Mouse (Mus musculus) kidney, adult 2 months (tissue): ENCODE measurements around the gene Efcab1. TPM values are rescaled to one million over a fixed set of nuclear protein-coding genes. Genes with fewer than 3 reads are reported as not detected.
"Not testable (repeated sequence)": the region's sequence is repeated elsewhere in the genome, so short reads cannot be mapped to it uniquely, and the experiment has no call there.

Experiments used
- DNase-seq: peaks from one replicate; pipeline ENCODE4 v3.0.0; 2021
- H3K27ac ChIP-seq: fragments of 200-500 bp; 2 replicates; pipeline ENCODE4 v1.5.1; 2012; ENCODE audit warnings: low read depth, low read length, control low read depth, inconsistent platforms; ENCODE audit not compliant: insufficient read depth
- H3K27me3 ChIP-seq: fragments of 200-500 bp; replicated peaks from 2 replicates; pipeline ENCODE4 v1.6.1; 2012; ENCODE audit warnings: mild to moderate bottlenecking, moderate library complexity, low read length, inconsistent platforms; ENCODE audit not compliant: control insufficient read depth, insufficient read depth
- H3K36me3 ChIP-seq: fragments of 200-500 bp; 2 replicates; pipeline ENCODE4 v1.6.1; 2012; ENCODE audit warnings: mild to moderate bottlenecking, moderate library complexity, low read length, inconsistent platforms; ENCODE audit not compliant: control insufficient read depth, insufficient read depth
- H3K4me1 ChIP-seq: fragments of 200-500 bp; 2 replicates; pipeline ENCODE4 v1.6.1; 2011; ENCODE audit warnings: low read length; ENCODE audit not compliant: control insufficient read depth, insufficient read depth
- H3K4me3 ChIP-seq: fragments of 200-500 bp; 2 replicates; pipeline ENCODE4 v1.5.1; 2011; ENCODE audit warnings: mild to moderate bottlenecking, low read depth, low read length, control low read depth; ENCODE audit not compliant: insufficient read depth
- CTCF ChIP-seq: fragments of 200-500 bp; conservative IDR thresholded peaks from 2 replicates; pipeline ENCODE4 v1.5.1; 2011; ENCODE audit warnings: low read depth, mild to moderate bottlenecking, control low read depth, low read length, moderate library complexity, mixed read lengths; ENCODE audit not compliant: insufficient read depth, insufficient read length
- POLR2A ChIP-seq: fragments of 200-500 bp; IDR thresholded peaks from one replicate; pipeline ENCODE4 v1.6.1; 2011; ENCODE audit warnings: low read depth, low read length, control low read depth
- WGBS: fragments of 180-500 bp; shearing (Covaris S2); methylation state at CpG from one replicate; pipeline ENCODE4 v1.1.7; 2018; 5-methylcytosine and 5-hydroxymethylcytosine counted together
- polyA plus RNA-seq: library from polyadenylated mRNA; depleted of rRNA; stranded (reverse); fragments of >200 nt; gene quantifications from 2 replicates; pipeline ENCODE4 v1.2.3, GENCODE M21; 2012

The Efcab1 gene
- polyA plus RNA-seq, 1 experiment, result 0.03 TPM

- no peak for DNase-seq
- H3K4me1 ChIP-seq, result no peaks in the 10 kb centered on the region
- no peaks in the 10 kb centered on the region for H3K36me3 ChIP-seq
- TF ChIP-seq CTCF, result no peak
- no peak for TF ChIP-seq POLR2A
- no peaks in the 10 kb centered on the region for H3K27me3 ChIP-seq
- WGBS, result 58% methylated on average over 2 of the region's 2 CpGs
- no peak overlapping the region for H3K4me3 ChIP-seq
- H3K27ac ChIP-seq, result no peak overlapping the region
These were observed 10.9 kb upstream of the Efcab1 start for GRCm38 (mm10) chr16:14895543-14895942.

- H3K4me1 ChIP-seq, H3K27ac ChIP-seq, H3K27me3 ChIP-seq, DNase-seq, H3K4me3 ChIP-seq, H3K36me3 ChIP-seq: not testable (repeated sequence)
- WGBS, result 68% methylated on average over 3 of the region's 3 CpGs
These were observed 24.3 kb downstream of the Efcab1 start for GRCm38 (mm10) chr16:14930711-14931110.

GRCm38 (mm10) chr16:14936478-14937166 lies 30.2 kb downstream of the Efcab1 start:
- not testable (repeated sequence) for H3K4me1 ChIP-seq, H3K4me3 ChIP-seq, H3K27ac ChIP-seq, H3K27me3 ChIP-seq, H3K36me3 ChIP-seq
- peak; percentile 9 for DNase-seq
- WGBS, result 54% methylated on average over 7 of the region's 7 CpGs

DNA sequence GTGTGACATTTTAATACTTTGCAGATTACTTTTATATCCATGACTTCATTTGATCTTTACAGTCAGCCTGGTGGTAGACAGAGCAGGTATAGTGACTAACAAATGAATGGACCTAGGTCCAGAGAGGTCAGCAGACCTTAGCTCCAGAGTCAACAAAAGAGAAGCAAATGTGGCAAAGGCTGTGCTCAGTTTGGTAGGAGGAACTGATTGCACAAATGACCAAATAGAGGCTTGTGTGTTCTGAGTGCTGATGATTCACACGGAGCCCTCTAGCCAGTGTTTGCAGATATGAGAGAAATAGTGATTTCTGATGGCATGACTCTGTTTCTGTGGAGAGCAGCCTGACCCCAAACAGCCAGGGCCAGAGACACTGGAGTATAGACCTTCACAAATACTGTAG lies 33.1 kb downstream of the Efcab1 start:
- no peak for TF ChIP-seq POLR2A
- TF ChIP-seq CTCF, result no peak
- H3K27ac ChIP-seq, result no peak overlapping the region

GRCm38 (mm10) chr16:14939994-14940715 lies 33.7 kb downstream of the Efcab1 start:
- WGBS, result 43% methylated on average over 1 of the region's 1 CpGs
- Histone ChIP-seq H3K4me1 (peaks cover 6% of the 10 kb centered on the region; the same call in 1 of the 2 replicates), H3K36me3 (no peaks in the 10 kb centered on the region), H3K4me3 (no peak overlapping the region), H3K27ac (peak overlapping the region; percentile 11; the same call in 1 of the 2 replicates), H3K27me3 (no peaks in the 10 kb centered on the region; the same call in 1 of the 2 replicates)
- TF ChIP-seq CTCF, result no peak
- TF ChIP-seq POLR2A, result no peak
- DNase-seq, result peak; percentile 25

More for the DNA sequence above, 33.1 kb downstream of the Efcab1 start:
- H3K4me1 ChIP-seq, result peaks cover 6% of the 10 kb centered on the region; the same call in 1 of the 2 replicates
- DNase-seq, result no peak
- H3K4me3 ChIP-seq, result no peak overlapping the region
- H3K36me3 ChIP-seq, result no peaks in the 10 kb centered on the region
- no peaks in the 10 kb centered on the region; the same call in 1 of the 2 replicates for H3K27me3 ChIP-seq
- 80% methylated on average over 1 of the region's 1 CpGs for WGBS

DNA sequence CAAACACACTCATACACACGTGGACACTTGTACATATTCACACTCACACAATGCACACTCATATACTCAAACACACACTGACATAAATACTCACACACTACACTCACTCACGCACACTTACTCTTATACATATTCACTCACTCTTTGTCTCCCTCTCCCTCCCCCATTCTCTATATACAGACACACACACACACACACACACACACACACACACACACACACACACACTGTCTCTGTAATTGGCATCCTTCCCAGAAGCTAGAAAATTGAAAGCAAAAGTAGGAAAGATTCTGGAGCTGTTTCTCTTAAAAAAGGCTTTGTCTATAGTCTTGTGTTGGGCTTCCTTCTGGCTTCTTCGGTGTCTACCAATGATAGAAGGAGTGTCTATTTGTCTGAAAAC lies 34.5 kb downstream of the Efcab1 start:
- TF ChIP-seq CTCF (no peak), POLR2A (no peak)
- Histone ChIP-seq H3K27me3 (no peaks in the 10 kb centered on the region; the same call in 1 of the 2 replicates), H3K4me1 (peaks cover 6% of the 10 kb centered on the region; the same call in 1 of the 2 replicates), H3K4me3 (no peak overlapping the region), H3K36me3 (no peaks in the 10 kb centered on the region), H3K27ac (peak overlapping the region; percentile 38; the same call in 1 of the 2 replicates)
- WGBS, result 69% methylated on average over 3 of the region's 3 CpGs
- peak; percentile 43 for DNase-seq

- Histone ChIP-seq H3K36me3 (no peaks in the 10 kb centered on the region), H3K4me3 (no peak overlapping the region), H3K27me3 (no peaks in the 10 kb centered on the region), H3K27ac (no peak overlapping the region), H3K4me1 (peaks cover 6% of the 10 kb centered on the region; the same call in 1 of the 2 replicates)
- no peak for DNase-seq
- no peak for TF ChIP-seq CTCF
- TF ChIP-seq POLR2A, result no peak
- WGBS, result 84% methylated on average over 2 of the region's 2 CpGs
These were observed 37.1 kb downstream of the Efcab1 start for GRCm38 (mm10) chr16:14943530-14943929.

DNA sequence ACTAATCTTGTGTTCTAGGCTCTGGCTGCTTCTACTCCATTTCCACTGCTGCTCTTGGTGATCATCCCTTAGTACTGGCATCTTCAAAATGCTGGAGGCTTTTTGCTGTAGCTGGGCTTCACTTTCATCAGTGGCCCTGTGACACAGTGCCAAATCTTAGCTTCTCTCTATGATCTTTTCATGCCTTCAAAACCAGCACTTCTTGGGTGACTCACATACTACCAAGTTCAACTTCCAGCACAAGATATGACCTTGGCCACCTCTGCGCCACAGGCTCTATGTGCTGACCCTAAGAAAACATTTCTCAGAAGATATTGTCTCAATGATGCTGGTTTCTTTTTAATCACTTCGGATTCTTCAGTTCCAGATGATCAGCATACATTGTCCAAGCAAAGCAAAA lies 41.2 kb downstream of the Efcab1 start:
- not testable (repeated sequence) for H3K27me3 ChIP-seq, H3K4me1 ChIP-seq, H3K27ac ChIP-seq, H3K36me3 ChIP-seq, DNase-seq, H3K4me3 ChIP-seq
- 95% methylated on average over 2 of the region's 2 CpGs for whole genome bisulfite sequencing
